Mouse (Mus musculus) liver, adult 2 months (tissue): Measurements from ENCODE around the gene Cfi.

Experiments used
- CTCF ChIP-seq: fragments of 200-500 bp; IDR thresholded peaks from 2 replicates; pipeline ENCODE4 v1.5.1; 2011; ENCODE audit warnings: low read depth, low read length, control low read depth
- POLR2A ChIP-seq: fragments of 200-500 bp; IDR thresholded peaks from 2 replicates; pipeline ENCODE4 v1.6.1; 2011; ENCODE audit warnings: low read length, control low read depth; ENCODE audit not compliant: insufficient read depth; ENCODE audit errors: extremely low read depth

GRCm38 (mm10) chr3:129878405-129879021, 42.8 kb downstream of the Cfi start, which contains the start of gene Pla2g12a:
- TF ChIP-seq CTCF (0 out of 2 replicates have a peak, but pooled peaks have one; percentile 3), POLR2A (no peak)
